9 mouse cellular contexts compared by ENCODE assay signal in genomic region chr16:8566115-8566711, GRCm38 (mm10). TPM values are rescaled to one million over a fixed set of nuclear protein-coding genes. Genes with fewer than 3 reads are reported as not detected.
DNase-seq lines count a peak whose midpoint lies in the region; ATAC-seq lines count a peak whose summit lies in the region.
"Had no signal": no experiment of that assay in that cellular context is flagged by ENCODE, and none has a peak within 500 bp of the region (broad histone marks: within the 10 kb centered on the region; RNA-seq: fewer than 3 reads in every experiment).

No protein-coding gene starts in this region.

- 7% methylated on average over 3 of the region's 3 CpGs for WGBS in forebrain, embryonic 14.5 days
- WGBS in liver, embryonic 16.5 days (ENCODE audit: insufficient replicate concordance): 27% methylated on average over 3 of the region's 3 CpGs

- DNase-seq in ovary, adult 18-20 months (ENCODE audit: low spot score): peak; percentile 21
- no peak for DNase-seq in ovary, postnatal 14 days (ENCODE audit: low spot score)
- peak; percentile 80 for DNase-seq in forebrain, embryonic 14.5 days (ENCODE audit: low spot score)
- DNase-seq in yolk sac, embryonic 10.5 days (ENCODE audit: low spot score): peak; percentile 76
- no peak for DNase-seq in frontal cortex, postnatal 25 days (ENCODE audit: low spot score in 2 of 2)
- no peak for DNase-seq in urinary bladder, adult 2 months (ENCODE audit: low spot score)
- DNase-seq: kidney, postnatal 25 days had no signal

- H3K4me3 ChIP-seq in forebrain, embryonic 14.5 days (ENCODE audit: low read depth, low read length): no peak overlapping the region
- H3K4me3 ChIP-seq in liver, embryonic 16.5 days (ENCODE audit: low read depth, low read length): no peak overlapping the region

- no peaks in the 10 kb centered on the region for H3K36me3 ChIP-seq in forebrain, embryonic 14.5 days (ENCODE audit: control insufficient read depth, insufficient read depth, low read length)
- no peaks in the 10 kb centered on the region for H3K36me3 ChIP-seq in liver, embryonic 16.5 days (ENCODE audit: control insufficient read depth, insufficient read depth)

- H3K9ac ChIP-seq in forebrain, embryonic 14.5 days (ENCODE audit: low read length): no peak overlapping the region
- no peak overlapping the region for H3K9ac ChIP-seq in liver, embryonic 16.5 days (ENCODE audit: low read depth, low read length)

- peak overlapping the region; percentile 52; the same call in 1 of the 2 replicates for H3K27ac ChIP-seq in forebrain, embryonic 14.5 days (ENCODE audit: low read depth, low read length)
- peak overlapping the region; percentile 35 for H3K27ac ChIP-seq in liver, embryonic 16.5 days (ENCODE audit: low read length)

- peaks cover 12% of the 10 kb centered on the region for H3K4me1 ChIP-seq in forebrain, embryonic 14.5 days (ENCODE audit: control insufficient read depth, insufficient read depth, low read length)
- H3K4me1 ChIP-seq in liver, embryonic 16.5 days (ENCODE audit: control insufficient read depth, low read depth, low read length): no peaks in the 10 kb centered on the region; the same call in 1 of the 2 replicates

- H3K9me3 ChIP-seq in forebrain, embryonic 14.5 days (replicated peaks; ENCODE audit: control insufficient read depth, low read length): no peaks in the 10 kb centered on the region
- H3K9me3 ChIP-seq in liver, embryonic 16.5 days (replicated peaks; ENCODE audit: control insufficient read depth, low read length): no peaks in the 10 kb centered on the region

- no peak overlapping the region for H3K4me2 ChIP-seq in forebrain, embryonic 14.5 days (ENCODE audit: low read length)
- no peak overlapping the region for H3K4me2 ChIP-seq in liver, embryonic 16.5 days (ENCODE audit: low read depth, low read length)

- peak; percentile 81 for ATAC-seq in forebrain, embryonic 14.5 days
- peak; percentile 82; the same call in 1 of the 2 replicates for ATAC-seq in liver, embryonic 16.5 days (ENCODE audit: low read depth)
- ATAC-seq: Patski had no signal

- no peaks in the 10 kb centered on the region for H3K27me3 ChIP-seq in forebrain, embryonic 14.5 days (replicated peaks; ENCODE audit: control insufficient read depth, insufficient read depth, low read length)
- no peaks in the 10 kb centered on the region for H3K27me3 ChIP-seq in liver, embryonic 16.5 days (ENCODE audit: control insufficient read depth, insufficient read depth, low read depth, low read length)
- H3K27me3 ChIP-seq: Patski had no signal

RNA-seq across cellular contexts. Expression of gene Abat, which starts 53.0 kb away (rescaled TPM):
- 34.9 and 36.0 TPM in 2 replicates for polyA plus RNA-seq in forebrain, embryonic 14.5 days (2014; fragmentation: Nextera tagmentation; extraction: Ambion mirVana)
- 37.8 and 46.2 TPM in 2 replicates for polyA plus RNA-seq in liver, embryonic 16.5 days (2015; fragmentation: Nextera tagmentation; extraction: Ambion mirVana)
- polyA plus RNA-seq in urinary bladder, adult 2 months (2012; rRNA removed): 11.7 and 16.7 TPM in 2 replicates

Comparison
In these comparisons a context has a peak if more than half of its experiments do, and no peak if none do; other contexts are left out.
1. DNase-seq: peak in ovary, adult 18-20 months (single experiment), forebrain, embryonic 14.5 days (single experiment) and yolk sac, embryonic 10.5 days (single experiment); none in ovary, postnatal 14 days (single experiment), frontal cortex, postnatal 25 days (0 of 2) and urinary bladder, adult 2 months (single experiment).